Mouse (Mus musculus) kidney, embryonic 14.5 days (tissue): ENCODE measurements around the gene Mrps21. TPM values are rescaled to one million over a fixed set of nuclear protein-coding genes. Genes with fewer than 3 reads are reported as not detected.
A peak's percentile ranks its signal among the peaks of the same experiment; 100 is the strongest.

Experiments used
- ATAC-seq: fragments of 200-750 bp; cut with Nextera tagmentation; 2 replicates; pipeline ENCODE4 v1.8.0; 2017; ENCODE audit warnings: moderate number of reproducible peaks, mild to moderate bottlenecking, moderate TSS enrichment, moderate library complexity; ENCODE audit not compliant: low FRiP score, low TSS enrichment
- H3K27ac ChIP-seq: fragments of 300-500 bp; sonication (generic); 2 replicates; pipeline ENCODE4 v1.5.1; 2014; ENCODE audit warnings: low read depth, mild to moderate bottlenecking, low read length, moderate library complexity, mixed read lengths
- H3K27me3 ChIP-seq: fragments of 300-500 bp; sonication (generic); 2 replicates; pipeline ENCODE4 v1.6.1; 2014; ENCODE audit warnings: mild to moderate bottlenecking, low read length; ENCODE audit not compliant: control insufficient read depth, insufficient read depth
- H3K36me3 ChIP-seq: fragments of 300-500 bp; sonication (generic); 2 replicates; pipeline ENCODE4 v1.6.1; 2014; ENCODE audit warnings: low read length, mixed read lengths; ENCODE audit not compliant: control insufficient read depth, insufficient read depth
- H3K4me1 ChIP-seq: fragments of 300-500 bp; sonication (generic); 2 replicates; pipeline ENCODE4 v1.6.1; 2014; ENCODE audit warnings: low read length, mixed read lengths; ENCODE audit not compliant: control insufficient read depth, insufficient read depth
- H3K4me2 ChIP-seq: fragments of 300-500 bp; sonication (generic); replicated peaks from 2 replicates; pipeline ENCODE4 v1.6.1; 2014; ENCODE audit warnings: low read depth, mild to moderate bottlenecking, low read length
- H3K4me3 ChIP-seq: fragments of 300-500 bp; sonication (generic); 2 replicates; pipeline ENCODE4 v1.5.1; 2014; ENCODE audit warnings: mild to moderate bottlenecking, low read length
- H3K9ac ChIP-seq: fragments of 300-500 bp; sonication (generic); 2 replicates; pipeline ENCODE4 v1.6.1; 2014; ENCODE audit warnings: low read depth, mild to moderate bottlenecking, low read length, moderate library complexity
- H3K9me3 ChIP-seq: fragments of 300-500 bp; sonication (generic); 2 replicates; pipeline ENCODE4 v1.6.1; 2016; ENCODE audit warnings: low read length; ENCODE audit not compliant: control insufficient read depth
- WGBS: fragments of 180-500 bp; shearing (Covaris S2); extraction: QIAGEN DNeasy Blood & Tissue Kit; methylation state at CpG from one replicate; pipeline ENCODE4 v1.1.7; 2014; 5-methylcytosine and 5-hydroxymethylcytosine counted together
- polyA plus RNA-seq: library from polyadenylated mRNA; unstranded; fragments of >200 nt; fragmentation: Nextera tagmentation; extraction: Ambion mirVana; gene quantifications from 2 replicates; pipeline ENCODE4 v1.2.1, GENCODE M21; 2014

Mrps21 gene
- polyA plus RNA-seq, 1 experiment from 2014 or later: 377 TPM

GRCm38 (mm10) chr3:95893126-95893525, 21.8 kb upstream of the Mrps21 start:
- H3K27me3 ChIP-seq: no peaks in the 10 kb centered on the region
- H3K4me1 ChIP-seq: peaks cover 30% of the 10 kb centered on the region
- WGBS: 8% methylated on average over 7 of the region's 7 CpGs
- peaks cover 7% of the 10 kb centered on the region; the same call in 1 of the 2 replicates for H3K36me3 ChIP-seq
- ATAC-seq: no peak
- H3K9me3 ChIP-seq: no peaks in the 10 kb centered on the region
- H3K4me3 ChIP-seq: peak overlapping the region; percentile 70
- peak overlapping the region; percentile 93 for H3K27ac ChIP-seq
- H3K4me2 ChIP-seq: peak overlapping the region; percentile 54
- H3K9ac ChIP-seq: peak overlapping the region; percentile 38; the same call in 1 of the 2 replicates

DNA sequence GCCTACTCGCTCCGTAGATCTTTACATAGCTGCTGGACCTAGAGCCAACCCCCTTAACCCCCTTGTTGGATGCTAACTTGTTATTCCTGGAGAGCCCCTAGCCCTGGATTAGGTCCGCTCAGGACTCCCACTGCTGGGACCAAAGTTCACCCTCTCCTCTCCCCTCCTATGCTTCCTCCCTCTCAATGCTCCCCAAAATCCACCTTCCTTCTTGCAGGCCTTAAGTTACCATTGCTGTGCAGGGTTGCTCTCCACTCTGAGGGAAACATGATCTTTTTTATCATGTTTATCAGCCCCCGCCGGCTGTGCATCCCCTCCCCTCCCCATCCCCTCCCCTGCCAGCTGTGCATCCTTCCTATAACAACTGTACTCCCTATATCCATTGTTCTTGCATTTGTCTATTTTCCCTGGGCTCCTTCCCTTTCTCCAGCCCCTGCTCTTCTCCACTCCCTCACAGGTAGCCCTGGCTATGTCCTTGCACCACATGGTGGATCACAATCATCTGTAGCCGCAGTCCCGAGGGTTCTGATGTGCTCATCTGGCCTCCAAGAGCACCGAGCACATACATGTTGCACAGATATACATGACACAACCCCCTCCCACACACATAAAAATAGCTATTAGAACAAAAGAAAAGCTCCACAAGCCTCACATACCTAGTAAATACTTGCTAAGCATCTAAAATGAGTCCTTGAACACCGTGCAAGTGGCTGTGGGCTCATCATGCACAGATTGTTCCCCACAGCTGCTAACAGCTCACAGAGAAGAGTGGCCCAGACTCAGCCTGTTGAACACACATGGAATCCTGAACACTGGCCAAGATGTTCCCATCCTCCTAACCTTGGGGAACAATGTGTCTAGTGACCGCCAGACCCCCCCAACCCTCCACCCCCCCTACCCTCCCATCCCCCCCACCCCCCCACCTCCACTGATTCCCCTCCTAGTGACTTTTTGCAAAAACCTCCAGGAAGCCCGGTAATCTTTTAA, 21.0 kb upstream of the Mrps21 start:
- 19% methylated on average over 11 of the region's 11 CpGs for WGBS
- ATAC-seq: peak; percentile 32; the same call in 1 of the 2 replicates
- peak overlapping the region; percentile 30; the same call in 1 of the 2 replicates for H3K4me3 ChIP-seq

GRCm38 (mm10) chr3:95891211-95892065, 20.1 kb upstream of the Mrps21 start, which contains the start of gene BC028528:
BC028528 (minus strand) TSS chr3:95892005.
- peak within 1 kb of the TSS; percentile 93 for H3K27ac ChIP-seq
- no peaks in the 10 kb centered on the region for H3K27me3 ChIP-seq
- H3K9me3 ChIP-seq: no peaks in the 10 kb centered on the region
- peak within 1 kb of the TSS; percentile 54 for H3K4me2 ChIP-seq
- peaks cover 30% of the 10 kb centered on the region for H3K4me1 ChIP-seq
- H3K9ac ChIP-seq: peak within 1 kb of the TSS; percentile 19
- H3K4me3 ChIP-seq: peak within 1 kb of the TSS; percentile 30
- no peak for ATAC-seq
- WGBS: 15% methylated on average over 12 of the region's 12 CpGs
- no peaks in the 10 kb centered on the region; the same call in 1 of the 2 replicates for H3K36me3 ChIP-seq

More for the DNA sequence above, 21.0 kb upstream of the Mrps21 start:
- H3K9ac ChIP-seq: peak overlapping the region; percentile 19; the same call in 1 of the 2 replicates
- H3K4me2 ChIP-seq: peak overlapping the region; percentile 54
- H3K27ac ChIP-seq: peak overlapping the region; percentile 93
- no peaks in the 10 kb centered on the region for H3K27me3 ChIP-seq
- no peaks in the 10 kb centered on the region for H3K9me3 ChIP-seq
- H3K4me1 ChIP-seq: peaks cover 30% of the 10 kb centered on the region
- peaks cover 1% of the 10 kb centered on the region; the same call in 1 of the 2 replicates for H3K36me3 ChIP-seq

DNA sequence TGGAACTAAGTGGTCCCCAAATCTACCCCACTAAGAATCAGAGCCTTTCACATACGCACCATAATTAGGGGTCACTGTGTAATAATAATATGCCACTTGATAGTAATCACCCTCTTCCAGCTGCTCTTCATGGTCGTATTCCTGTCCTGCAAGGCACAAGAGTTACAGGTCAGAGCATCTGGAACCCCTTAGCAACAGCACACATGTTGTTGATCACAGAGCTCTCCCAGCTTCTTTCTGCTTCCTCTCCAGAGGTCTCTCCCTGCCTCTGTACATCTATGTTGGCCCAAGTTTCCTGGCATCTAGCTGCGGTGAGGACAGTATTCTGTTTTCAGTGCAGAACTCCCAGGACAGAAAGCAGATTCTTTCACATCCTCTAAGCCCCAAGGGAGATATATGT, 18.3 kb upstream of the Mrps21 start:
- no peak overlapping the region for H3K4me2 ChIP-seq
- peaks cover 22% of the 10 kb centered on the region for H3K4me1 ChIP-seq
- H3K9ac ChIP-seq: no peak overlapping the region
- no peak overlapping the region for H3K4me3 ChIP-seq
- H3K36me3 ChIP-seq: no peaks in the 10 kb centered on the region; the same call in 1 of the 2 replicates
- no peaks in the 10 kb centered on the region for H3K27me3 ChIP-seq
- no peak for ATAC-seq
- H3K9me3 ChIP-seq: no peaks in the 10 kb centered on the region
- WGBS: 83% methylated on average over 3 of the region's 3 CpGs
- no peak overlapping the region for H3K27ac ChIP-seq

DNA sequence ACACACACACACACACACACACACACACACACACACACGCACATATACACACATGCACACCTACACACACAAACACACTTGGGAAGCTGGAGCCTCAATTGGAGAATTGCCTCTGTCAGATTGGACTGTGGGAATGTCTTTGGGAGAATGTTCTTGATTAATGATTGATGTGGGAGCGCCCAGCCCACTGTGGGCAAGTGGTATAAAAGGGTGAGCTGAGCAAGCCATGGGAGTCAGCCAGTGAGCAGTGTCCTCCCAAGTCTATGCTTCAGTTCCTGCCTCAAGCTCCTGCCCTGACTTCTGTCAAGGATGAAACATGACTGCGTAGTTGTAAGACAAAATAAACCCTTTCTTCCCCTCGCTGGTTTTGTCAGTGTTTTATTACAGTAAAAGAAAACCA, 16.3 kb upstream of the Mrps21 start:
- 51% methylated on average over 4 of the region's 4 CpGs for WGBS
- Histone ChIP-seq H3K36me3 (no peaks in the 10 kb centered on the region; the same call in 1 of the 2 replicates), H3K27me3 (no peaks in the 10 kb centered on the region), H3K4me2 (no peak overlapping the region), H3K9me3 (no peaks in the 10 kb centered on the region), H3K4me1 (peaks cover 17% of the 10 kb centered on the region), H3K9ac (no peak overlapping the region), H3K4me3 (no peak overlapping the region), H3K27ac (no peak overlapping the region)
- ATAC-seq: no peak

DNA sequence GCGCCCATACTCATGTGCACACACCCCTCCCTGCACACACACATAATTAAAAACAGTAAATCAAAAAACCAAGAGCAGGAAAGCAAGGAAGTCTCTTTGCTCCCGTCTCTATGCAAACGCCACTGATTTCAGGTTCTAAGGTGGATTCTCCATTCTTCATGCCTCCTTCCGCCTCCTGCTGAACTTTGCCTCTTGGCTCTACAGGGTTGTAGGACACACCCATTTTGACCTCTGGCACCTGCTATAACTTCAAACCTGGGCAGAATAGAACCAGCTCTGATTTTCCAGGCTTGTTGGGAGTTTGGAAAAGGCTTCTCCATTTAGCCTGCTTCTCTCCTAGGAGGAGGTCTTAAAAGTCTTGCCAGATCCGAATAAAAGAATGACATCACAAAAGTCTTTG, 13.1 kb upstream of the Mrps21 start:
- peaks cover 4% of the 10 kb centered on the region; the same call in 1 of the 2 replicates for H3K4me1 ChIP-seq
- WGBS: 71% methylated on average over 5 of the region's 5 CpGs
- no peak overlapping the region for H3K9ac ChIP-seq
- H3K4me3 ChIP-seq: no peak overlapping the region
- H3K4me2 ChIP-seq: no peak overlapping the region
- no peak for ATAC-seq
- no peaks in the 10 kb centered on the region; the same call in 1 of the 2 replicates for H3K36me3 ChIP-seq
- H3K9me3 ChIP-seq: no peaks in the 10 kb centered on the region
- H3K27me3 ChIP-seq: peaks cover 3% of the 10 kb centered on the region; the same call in 1 of the 2 replicates
- H3K27ac ChIP-seq: no peak overlapping the region

GRCm38 (mm10) chr3:95882816-95883425, 11.6 kb upstream of the Mrps21 start:
- Histone ChIP-seq H3K9me3 (no peaks in the 10 kb centered on the region), H3K4me1 (peaks cover 4% of the 10 kb centered on the region; the same call in 1 of the 2 replicates), H3K4me3 (peak overlapping the region; percentile 50), H3K27me3 (peaks cover 3% of the 10 kb centered on the region; the same call in 1 of the 2 replicates), H3K27ac (no peak overlapping the region), H3K4me2 (peak overlapping the region; percentile 98), H3K9ac (peak overlapping the region; percentile 58), H3K36me3 (no peaks in the 10 kb centered on the region; the same call in 1 of the 2 replicates)
- 3% methylated on average over 24 of the region's 24 CpGs for WGBS
- ATAC-seq: no peak
